Mouse (Mus musculus) heart, embryonic 14.5 days (tissue): ENCODE measurements around the gene Rasgef1b. TPM values are rescaled to one million over a fixed set of nuclear protein-coding genes. Genes with fewer than 3 reads are reported as not detected.

Experiments used
- ATAC-seq: fragments of 200-750 bp; cut with Nextera tagmentation; 2 replicates; pipeline ENCODE4 v1.8.0; 2017; ENCODE audit warnings: low read depth, moderate TSS enrichment; ENCODE audit not compliant: insufficient number of reproducible peaks, insufficient read depth, low FRiP score
- H3K27ac ChIP-seq, 2 experiments: fragments of 200-500 bp in 1 of 2; fragments of 300-500 bp in 1 of 2; sonication (generic) in 1 of 2; replicated peaks in 1 of 2; 2 replicates each; pipeline ENCODE4 v1.5.1; 2012 to 2014; ENCODE audit warnings: low read depth in 2 of 2, low read length in 2 of 2, control low read depth in 1 of 2, mild to moderate bottlenecking in 1 of 2, mixed read lengths in 1 of 2; ENCODE audit not compliant: control insufficient read depth in 1 of 2, insufficient read depth in 1 of 2
- H3K27me3 ChIP-seq: fragments of 300-500 bp; sonication (generic); 2 replicates; pipeline ENCODE4 v1.6.1; 2014; ENCODE audit warnings: mild to moderate bottlenecking, low read length, control low read depth; ENCODE audit not compliant: control insufficient read depth, insufficient read depth
- H3K36me3 ChIP-seq: fragments of 300-500 bp; sonication (generic); 2 replicates; pipeline ENCODE4 v1.6.1; 2014; ENCODE audit warnings: mild to moderate bottlenecking, control low read depth, low read length, mixed read lengths; ENCODE audit not compliant: control insufficient read depth, insufficient read depth
- H3K4me1 ChIP-seq, 2 experiments: fragments of 200-500 bp in 1 of 2; fragments of 300-500 bp in 1 of 2; sonication (generic) in 1 of 2; 2 replicates each; pipeline ENCODE4 v1.6.1; 2012 to 2014; ENCODE audit warnings: low read length in 2 of 2, control low read depth in 1 of 2, mixed read lengths in 1 of 2; ENCODE audit not compliant: control insufficient read depth in 2 of 2, insufficient read depth in 2 of 2
- H3K4me2 ChIP-seq: fragments of 300-500 bp; sonication (generic); 2 replicates; pipeline ENCODE4 v1.6.1; 2014; ENCODE audit warnings: mild to moderate bottlenecking, low read length
- H3K4me3 ChIP-seq, 2 experiments: fragments of 200-500 bp in 1 of 2; fragments of 300-500 bp in 1 of 2; sonication (generic) in 1 of 2; 2 replicates each; pipeline ENCODE4 v1.5.1; 2012 to 2014; ENCODE audit warnings: low read length in 2 of 2, mild to moderate bottlenecking in 2 of 2, control low read depth in 1 of 2, low read depth in 1 of 2, moderate library complexity in 1 of 2; ENCODE audit not compliant: control insufficient read depth in 1 of 2, insufficient read depth in 1 of 2
- H3K9ac ChIP-seq: fragments of 300-500 bp; sonication (generic); 2 replicates; pipeline ENCODE4 v1.6.1; 2014; ENCODE audit warnings: mild to moderate bottlenecking, low read length
- H3K9me3 ChIP-seq: fragments of 300-500 bp; sonication (generic); 2 replicates; pipeline ENCODE4 v1.6.1; 2016; ENCODE audit warnings: low read length, control low read depth; ENCODE audit not compliant: control insufficient read depth
- WGBS: fragments of 180-500 bp; shearing (Covaris S2); extraction: QIAGEN DNeasy Blood & Tissue Kit; methylation state at CpG from one replicate; pipeline ENCODE4 v1.1.7; 2014; 5-methylcytosine and 5-hydroxymethylcytosine counted together
- polyA plus RNA-seq: library from polyadenylated mRNA; unstranded; fragments of >200 nt; fragmentation: Nextera tagmentation; extraction: Ambion mirVana; gene quantifications from 2 replicates; pipeline ENCODE4 v1.2.1, GENCODE M21; 2014

Gene Rasgef1b
- polyA plus RNA-seq, 1 experiment from 2014 or later = 45.9 TPM

GRCm38 (mm10) chr5:99444777-99445176 is 284.1 kb downstream of the Rasgef1b start:
- Histone ChIP-seq H3K4me3 (no peak overlapping the region), H3K9me3 (no peaks in the 10 kb centered on the region), H3K4me2 (no peak overlapping the region), H3K9ac (no peak overlapping the region), H3K27ac (no peak overlapping the region), H3K27me3 (no peaks in the 10 kb centered on the region), H3K36me3 (no peaks in the 10 kb centered on the region), H3K4me1 (peaks cover 2 to 5% of the 10 kb centered on the region in 2 experiments; a peak in 3 of 4 replicates)
- no peak for ATAC-seq
- WGBS = 64% methylated on average over 7 of the region's 7 CpGs

- Histone ChIP-seq H3K4me2 (no peak overlapping the region), H3K36me3 (no peaks in the 10 kb centered on the region), H3K9me3 (no peaks in the 10 kb centered on the region), H3K27me3 (no peaks in the 10 kb centered on the region), H3K9ac (no peak overlapping the region), H3K27ac (no peak overlapping the region), H3K4me1 (peaks cover 4 to 7% of the 10 kb centered on the region in 2 experiments; a peak in 3 of 4 replicates), H3K4me3 (no peak overlapping the region)
- WGBS = 67% methylated on average over 6 of the region's 6 CpGs
- no peak for ATAC-seq
These were observed 288.8 kb downstream of the Rasgef1b start for GRCm38 (mm10) chr5:99440109-99440508.

GRCm38 (mm10) chr5:99438526-99438925 is 290.3 kb downstream of the Rasgef1b start:
- Histone ChIP-seq H3K4me3 (no peak overlapping the region), H3K4me2 (no peak overlapping the region)

GRCm38 (mm10) chr5:99434226-99434625 is 294.6 kb downstream of the Rasgef1b start:
- ATAC-seq = no peak
- no peaks in the 10 kb centered on the region for H3K36me3 ChIP-seq
- H3K9ac ChIP-seq = no peak overlapping the region
- H3K27me3 ChIP-seq = no peaks in the 10 kb centered on the region
- H3K4me1 ChIP-seq = peaks cover 2 to 7% of the 10 kb centered on the region in 2 experiments; a peak in 2 of 4 replicates
- no peak overlapping the region for H3K27ac ChIP-seq
- no peak overlapping the region for H3K4me3 ChIP-seq
- no peak overlapping the region for H3K4me2 ChIP-seq
- 84% methylated on average over 4 of the region's 4 CpGs for WGBS
- H3K9me3 ChIP-seq = no peaks in the 10 kb centered on the region

More at GRCm38 (mm10) chr5:99438526-99438925, 290.3 kb downstream of the Rasgef1b start:
- H3K27me3 ChIP-seq = no peaks in the 10 kb centered on the region
- H3K9ac ChIP-seq = no peak overlapping the region
- H3K27ac ChIP-seq = no peak overlapping the region
- H3K9me3 ChIP-seq = no peaks in the 10 kb centered on the region
- no peak for ATAC-seq
- H3K4me1 ChIP-seq = peaks cover 2 to 4% of the 10 kb centered on the region in 2 experiments; a peak in 3 of 4 replicates
- no peaks in the 10 kb centered on the region for H3K36me3 ChIP-seq
- 81% methylated on average over 1 of the region's 1 CpGs for WGBS

GRCm38 (mm10) chr5:99432471-99432870 is 296.4 kb downstream of the Rasgef1b start:
- no peaks in the 10 kb centered on the region for H3K9me3 ChIP-seq
- ATAC-seq = no peak
- no peaks in the 10 kb centered on the region for H3K36me3 ChIP-seq
- H3K4me1 ChIP-seq = peaks cover 2 to 8% of the 10 kb centered on the region in 2 experiments; a peak in 2 of 4 replicates
- no peaks in the 10 kb centered on the region for H3K27me3 ChIP-seq
- WGBS = 80% methylated on average over 8 of the region's 8 CpGs
- H3K9ac ChIP-seq = no peak overlapping the region
- H3K4me2 ChIP-seq = no peak overlapping the region
- H3K27ac ChIP-seq = no peak overlapping the region
- H3K4me3 ChIP-seq = no peak overlapping the region

GRCm38 (mm10) chr5:99429273-99429672 is 299.6 kb downstream of the Rasgef1b start:
- H3K27me3 ChIP-seq = no peaks in the 10 kb centered on the region
- peaks cover 0 to 4% of the 10 kb centered on the region in 2 experiments; a peak in 1 of 4 replicates for H3K4me1 ChIP-seq
- no peak for ATAC-seq
- H3K9me3 ChIP-seq = no peaks in the 10 kb centered on the region
- no peak overlapping the region for H3K9ac ChIP-seq
- H3K4me2 ChIP-seq = no peak overlapping the region
- H3K4me3 ChIP-seq = no peak overlapping the region
- H3K36me3 ChIP-seq = no peaks in the 10 kb centered on the region
- peak overlapping the region in 1 of 2 experiments; percentile 60; a peak in 2 of 4 replicates for H3K27ac ChIP-seq
- WGBS = 80% methylated on average over 8 of the region's 8 CpGs

- peaks cover 0 to 4% of the 10 kb centered on the region in 2 experiments; a peak in 1 of 4 replicates for H3K4me1 ChIP-seq
- WGBS = 57% methylated on average over 5 of the region's 5 CpGs
- no peaks in the 10 kb centered on the region for H3K9me3 ChIP-seq
- no peak overlapping the region for H3K4me3 ChIP-seq
- H3K36me3 ChIP-seq = no peaks in the 10 kb centered on the region
- ATAC-seq = 0 out of 2 replicates have a peak, but pooled peaks have one; percentile 43
- peak overlapping the region in 1 of 2 experiments; percentile 37; a peak in 3 of 4 replicates for H3K27ac ChIP-seq
- H3K9ac ChIP-seq = no peak overlapping the region
- H3K27me3 ChIP-seq = no peaks in the 10 kb centered on the region
- no peak overlapping the region for H3K4me2 ChIP-seq
These were observed 300.2 kb downstream of the Rasgef1b start for GRCm38 (mm10) chr5:99428648-99429047.

- 68% methylated on average over 5 of the region's 5 CpGs for WGBS
- Histone ChIP-seq H3K9ac (no peak overlapping the region), H3K27ac (no peak overlapping the region), H3K36me3 (no peaks in the 10 kb centered on the region), H3K4me2 (no peak overlapping the region), H3K4me3 (no peak overlapping the region), H3K27me3 (no peaks in the 10 kb centered on the region), H3K4me1 (no peaks in the 10 kb centered on the region), H3K9me3 (no peaks in the 10 kb centered on the region)
- no peak for ATAC-seq
These were observed 305.6 kb downstream of the Rasgef1b start for GRCm38 (mm10) chr5:99423271-99423670.
